Mouse (Mus musculus) kidney, postnatal 0 days (tissue): ENCODE data around the gene Gm43064. TPM values are rescaled to one million over a fixed set of nuclear protein-coding genes. Genes with fewer than 3 reads are reported as not detected.

Experiments
- ATAC-seq: fragments of 200-750 bp; cut with Nextera tagmentation; replicated peaks from 2 replicates; pipeline ENCODE4 v1.8.0; 2017; ENCODE audit warnings: low read depth, moderate number of reproducible peaks, moderate TSS enrichment, moderate library complexity; ENCODE audit not compliant: low FRiP score
- DNase-seq: peaks from one replicate; pipeline ENCODE4 v3.0.0-alpha.2; 2016; ENCODE audit warnings: low spot score
- H3K27ac ChIP-seq: fragments of 300-500 bp; sonication (generic); 2 replicates; pipeline ENCODE4 v1.5.1; 2014; ENCODE audit warnings: mild to moderate bottlenecking
- H3K27me3 ChIP-seq: fragments of 300-500 bp; sonication (generic); 2 replicates; pipeline ENCODE4 v1.6.1; 2014; ENCODE audit warnings: low read length, mixed read lengths; ENCODE audit not compliant: insufficient read depth
- H3K36me3 ChIP-seq: fragments of 300-500 bp; sonication (generic); 2 replicates; pipeline ENCODE4 v1.6.1; 2014; ENCODE audit warnings: low read length, mixed read lengths; ENCODE audit not compliant: insufficient read depth
- H3K4me1 ChIP-seq: fragments of 300-500 bp; sonication (generic); replicated peaks from 2 replicates; pipeline ENCODE4 v1.6.1; 2014; ENCODE audit warnings: antibody characterized with exemption, low read length, mixed read lengths; ENCODE audit not compliant: insufficient read depth
- H3K4me2 ChIP-seq: fragments of 300-500 bp; sonication (generic); 2 replicates; pipeline ENCODE4 v1.6.1; 2014; ENCODE audit warnings: mild to moderate bottlenecking, low read length, moderate library complexity, mixed read lengths
- H3K4me3 ChIP-seq: fragments of 300-500 bp; sonication (generic); replicated peaks from 2 replicates; pipeline ENCODE4 v1.5.1; 2014; ENCODE audit warnings: low read depth, low read length
- H3K9ac ChIP-seq: fragments of 300-500 bp; sonication (generic); 2 replicates; pipeline ENCODE4 v1.6.1; 2014; ENCODE audit warnings: low read depth, low read length
- H3K9me3 ChIP-seq: fragments of 300-500 bp; sonication (generic); replicated peaks from 2 replicates; pipeline ENCODE4 v1.6.1; 2016; ENCODE audit warnings: low read length, inconsistent platforms, mixed read lengths
- CTCF ChIP-seq: IDR thresholded peaks from 2 replicates; pipeline ENCODE4 v1.5.1; 2016; ENCODE audit warnings: antibody characterized with exemption, low read depth, mild to moderate bottlenecking, moderate library complexity
- WGBS: fragments of 180-500 bp; shearing (Covaris S2); extraction: QIAGEN DNeasy Blood & Tissue Kit; methylation state at CpG from one replicate; pipeline ENCODE4 v1.1.7; 2014; 5-methylcytosine and 5-hydroxymethylcytosine counted together
- polyA plus RNA-seq: library from polyadenylated mRNA; unstranded; fragments of >200 nt; fragmentation: Nextera tagmentation; extraction: Ambion mirVana; gene quantifications from 2 replicates; pipeline ENCODE4 v1.2.1, GENCODE M21; 2015

Gm43064 gene
- polyA plus RNA-seq, 1 experiment from 2014 or later: 0.12 TPM

DNA sequence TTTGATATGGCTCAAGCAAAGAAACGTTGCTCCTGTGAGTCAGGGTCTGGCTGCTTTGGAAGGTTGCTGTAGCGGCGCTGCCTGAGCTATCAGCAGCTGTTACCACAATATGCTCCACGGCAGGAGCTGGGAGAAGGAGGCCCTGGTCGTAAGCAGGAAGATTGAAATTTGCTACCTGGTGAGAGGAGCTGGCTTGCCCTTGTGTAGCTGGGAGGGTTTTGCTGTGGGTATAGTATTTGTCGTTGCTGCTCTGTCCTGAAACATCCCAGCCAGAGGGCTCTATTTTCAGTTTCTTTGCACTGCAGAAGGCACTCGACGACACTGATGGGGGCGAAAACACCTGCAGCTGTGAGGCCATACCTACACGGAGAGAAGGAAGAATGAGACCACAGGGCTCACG lies 31.4 kb upstream of the Gm43064 start:
- no peaks in the 10 kb centered on the region for H3K27me3 ChIP-seq
- H3K4me2 ChIP-seq: no peak overlapping the region
- peaks cover 6% of the 10 kb centered on the region; the same call in 1 of the 2 replicates for H3K4me1 ChIP-seq
- no peak for ATAC-seq
- WGBS: 87% methylated on average over 11 of the region's 11 CpGs
- H3K9me3 ChIP-seq: no peaks in the 10 kb centered on the region
- no peak for TF ChIP-seq CTCF
- H3K9ac ChIP-seq: no peak overlapping the region
- no peak overlapping the region for H3K27ac ChIP-seq
- no peak for DNase-seq
- no peak overlapping the region for H3K4me3 ChIP-seq
- peaks cover 13% of the 10 kb centered on the region for H3K36me3 ChIP-seq

DNA sequence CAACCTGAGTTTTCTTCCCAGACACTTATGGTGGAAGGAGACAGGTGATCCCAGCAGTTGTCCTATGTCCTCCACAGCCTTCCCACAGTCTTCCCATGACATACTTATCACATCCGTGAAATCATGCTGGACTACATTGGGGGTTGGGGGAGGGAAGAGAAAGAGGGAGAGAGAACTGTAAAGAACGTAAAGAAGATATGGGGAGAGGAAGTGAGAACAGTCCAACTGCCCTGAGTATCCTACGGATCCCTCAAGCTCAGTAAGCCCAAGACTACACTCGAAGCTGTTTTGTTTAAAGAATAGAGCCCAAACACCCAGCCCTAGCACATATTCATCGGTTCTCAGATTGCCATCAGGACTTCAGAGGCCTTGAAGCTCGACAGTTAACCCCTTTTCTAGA lies 30.7 kb upstream of the Gm43064 start:
- ATAC-seq: no peak
- no peak overlapping the region for H3K27ac ChIP-seq
- DNase-seq: no peak
- 0 out of 2 replicates have a peak, but pooled peaks cover under 1% of the 10 kb centered on the region for H3K4me1 ChIP-seq
- H3K4me3 ChIP-seq: no peak overlapping the region
- no peaks in the 10 kb centered on the region for H3K27me3 ChIP-seq
- no peak for TF ChIP-seq CTCF
- H3K9ac ChIP-seq: no peak overlapping the region
- WGBS: 84% methylated on average over 6 of the region's 6 CpGs
- no peak overlapping the region for H3K4me2 ChIP-seq
- H3K9me3 ChIP-seq: no peaks in the 10 kb centered on the region
- peaks cover 13% of the 10 kb centered on the region for H3K36me3 ChIP-seq

DNA sequence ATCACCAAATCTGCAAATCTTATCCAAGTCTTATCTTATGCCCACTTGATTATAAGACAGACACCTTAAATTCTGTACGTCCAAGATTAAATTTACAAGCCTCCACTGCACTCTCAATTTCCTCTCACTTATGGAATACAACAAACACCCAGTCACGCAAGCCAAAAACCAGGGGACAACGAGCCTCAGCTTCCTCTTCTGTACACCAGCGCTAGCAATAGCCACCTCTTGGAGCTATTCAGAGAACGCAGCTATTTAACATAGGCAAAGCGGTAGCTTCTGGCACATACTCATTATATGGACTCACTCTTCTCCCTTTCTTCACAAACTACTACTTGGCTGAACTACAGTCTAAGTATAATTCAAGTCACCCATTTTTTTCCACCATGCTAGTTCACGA lies 30.2 kb upstream of the Gm43064 start:
- H3K36me3 ChIP-seq: peaks cover 13% of the 10 kb centered on the region
- 88% methylated on average over 7 of the region's 7 CpGs for WGBS
- no peak overlapping the region for H3K4me3 ChIP-seq
- DNase-seq (no peak), ATAC-seq (no peak)
- H3K4me1 ChIP-seq: no peaks in the 10 kb centered on the region
- no peak overlapping the region for H3K4me2 ChIP-seq
- no peak overlapping the region for H3K9ac ChIP-seq
- no peaks in the 10 kb centered on the region for H3K27me3 ChIP-seq
- no peak for TF ChIP-seq CTCF
- no peaks in the 10 kb centered on the region for H3K9me3 ChIP-seq
- no peak overlapping the region for H3K27ac ChIP-seq

DNA sequence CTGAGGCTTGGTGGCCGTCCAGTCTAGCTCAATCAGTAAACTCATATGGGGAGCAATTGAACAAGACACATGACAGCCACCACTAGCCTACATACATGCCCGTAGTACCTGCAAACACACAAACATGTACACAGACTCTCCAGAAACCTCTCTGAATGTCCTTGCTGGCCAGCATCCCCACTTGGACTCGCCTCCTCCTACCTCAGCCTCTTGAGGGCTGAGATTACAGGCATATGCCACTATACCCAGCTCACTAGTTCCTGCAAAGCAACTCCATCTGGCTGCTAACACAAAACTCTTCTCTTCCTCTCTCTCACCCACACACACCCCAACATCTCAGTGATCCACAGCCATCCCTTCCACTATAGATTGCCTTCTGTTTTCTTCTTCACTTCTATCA lies 29.1 kb upstream of the Gm43064 start:
- WGBS: 98% methylated on average over 3 of the region's 3 CpGs
- no peak overlapping the region for H3K4me2 ChIP-seq
- DNase-seq (no peak), ATAC-seq (no peak)
- H3K9me3 ChIP-seq: no peaks in the 10 kb centered on the region
- no peak overlapping the region for H3K27ac ChIP-seq
- H3K4me3 ChIP-seq: no peak overlapping the region
- H3K4me1 ChIP-seq: no peaks in the 10 kb centered on the region
- no peak for TF ChIP-seq CTCF
- H3K9ac ChIP-seq: no peak overlapping the region
- no peaks in the 10 kb centered on the region for H3K27me3 ChIP-seq
- H3K36me3 ChIP-seq: peaks cover 13% of the 10 kb centered on the region

GRCm38 (mm10) chr3:103780777-103781176 lies 28.6 kb upstream of the Gm43064 start:
- Histone ChIP-seq H3K36me3 (peaks cover 9% of the 10 kb centered on the region), H3K4me3 (no peak overlapping the region), H3K9ac (no peak overlapping the region), H3K27ac (no peak overlapping the region), H3K9me3 (no peaks in the 10 kb centered on the region), H3K4me2 (no peak overlapping the region), H3K27me3 (no peaks in the 10 kb centered on the region), H3K4me1 (no peaks in the 10 kb centered on the region)
- no peak for ATAC-seq
- no peak for TF ChIP-seq CTCF
- 72% methylated on average over 5 of the region's 5 CpGs for WGBS
- DNase-seq: no peak

GRCm38 (mm10) chr3:103782844-103783609 lies 26.3 kb upstream of the Gm43064 start:
- no peak overlapping the region for H3K4me2 ChIP-seq
- DNase-seq: no peak
- H3K9me3 ChIP-seq: no peaks in the 10 kb centered on the region
- no peaks in the 10 kb centered on the region for H3K4me1 ChIP-seq
- no peak for ATAC-seq
- no peak overlapping the region for H3K4me3 ChIP-seq
- H3K36me3 ChIP-seq: no peaks in the 10 kb centered on the region
- no peak for TF ChIP-seq CTCF
- no peak overlapping the region for H3K27ac ChIP-seq
- 83% methylated on average over 4 of the region's 4 CpGs for WGBS
- no peaks in the 10 kb centered on the region for H3K27me3 ChIP-seq
- no peak overlapping the region for H3K9ac ChIP-seq
